Mouse (Mus musculus): ENCODE measurements around the gene Enah. TPM values are rescaled to one million over a fixed set of nuclear protein-coding genes. Genes with fewer than 3 reads are reported as not detected.

The Enah gene
- 0.84 TPM in 1 of 2 replicates, not detected in the other for total RNA-seq (2015; ENCODE audit: low replicate concordance)
- 1.4 and 3.5 TPM in 2 replicates for total RNA-seq (2017; ENCODE audit: low replicate concordance)

- no peak for ATAC-seq (replicated peaks; ENCODE audit: low FRiP score, poor library complexity, severe bottlenecking)
Measured at GRCm38 (mm10) chr1:182019926-182020801, at the start of gene Enah. TSS of gene Enah (minus strand) at chr1:182019990.

- ATAC-seq (replicated peaks; ENCODE audit: low FRiP score, poor library complexity, severe bottlenecking) = no peak
Measured at GRCm38 (mm10) chr1:182068136-182068535, 48.3 kb upstream of the Enah start.

DNA sequence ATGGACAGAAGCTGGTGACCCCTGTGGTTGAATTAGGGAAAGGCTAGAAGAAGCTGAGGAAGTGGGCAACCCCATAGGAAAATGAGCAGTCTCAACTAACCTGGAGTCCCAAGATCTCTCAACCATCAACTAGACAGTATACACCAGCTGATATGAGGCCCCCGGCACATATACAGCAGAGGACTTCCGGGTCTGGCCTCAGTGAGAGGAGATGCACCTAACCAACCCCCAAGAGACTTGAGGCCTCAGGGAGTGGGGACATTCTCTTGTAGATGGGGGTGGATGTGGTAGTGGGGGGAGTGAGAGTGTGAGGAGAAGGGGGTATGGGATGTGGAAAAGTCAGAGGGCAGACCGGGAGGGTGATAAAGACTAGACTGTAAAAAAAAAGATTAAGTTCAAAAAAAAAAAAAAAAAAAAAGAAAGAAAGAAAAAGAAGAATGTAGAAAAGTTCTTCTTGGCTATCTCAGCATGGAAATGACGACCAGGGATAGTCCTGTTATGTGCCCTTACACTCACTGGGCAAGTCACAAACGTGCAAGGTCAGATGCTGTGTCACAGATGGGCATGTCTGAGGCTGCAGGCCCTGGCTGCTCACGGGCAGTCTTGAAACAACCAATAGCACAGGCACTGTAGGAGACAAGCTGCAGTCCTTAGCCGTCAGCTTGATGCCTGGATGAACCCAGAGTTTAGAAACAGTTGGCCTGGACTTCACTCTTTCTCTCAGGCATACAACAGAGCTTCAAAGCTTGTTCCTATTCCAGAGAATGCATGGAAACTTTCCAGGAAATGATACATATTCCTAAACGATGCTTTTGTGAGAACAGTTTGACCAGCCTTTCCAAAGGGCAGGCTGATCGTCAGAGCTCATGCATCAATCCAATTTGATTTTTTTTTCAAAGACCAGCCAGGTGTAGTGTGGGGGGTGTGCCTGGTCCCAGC is 47.0 kb upstream of the Enah start:
- no peak for ATAC-seq (replicated peaks; ENCODE audit: low FRiP score, poor library complexity, severe bottlenecking)

- ATAC-seq (replicated peaks; ENCODE audit: low FRiP score, poor library complexity, severe bottlenecking) = no peak
Measured at GRCm38 (mm10) chr1:182063716-182064115, 43.9 kb upstream of the Enah start.

DNA sequence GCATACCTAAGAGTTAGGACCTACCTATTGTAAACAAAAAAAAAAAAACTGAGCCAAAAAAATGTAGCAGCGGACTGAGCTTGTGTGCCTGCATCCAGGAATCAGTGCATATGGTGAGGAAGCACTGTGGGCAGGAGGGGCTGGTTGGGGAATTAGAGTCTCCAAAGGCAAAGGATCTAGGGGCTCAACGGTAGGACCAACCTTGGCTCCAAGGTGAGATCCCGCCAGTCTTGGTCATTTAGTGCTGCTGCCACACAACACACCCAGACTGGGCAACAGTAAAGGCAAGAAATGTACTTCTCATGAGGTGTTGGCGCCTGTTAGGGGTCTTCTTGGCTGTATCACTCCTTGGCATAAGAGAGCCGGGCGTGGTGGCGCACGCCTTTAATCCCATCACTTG is 43.0 kb upstream of the Enah start:
- no peak for ATAC-seq (replicated peaks; ENCODE audit: low FRiP score, poor library complexity, severe bottlenecking)

DNA sequence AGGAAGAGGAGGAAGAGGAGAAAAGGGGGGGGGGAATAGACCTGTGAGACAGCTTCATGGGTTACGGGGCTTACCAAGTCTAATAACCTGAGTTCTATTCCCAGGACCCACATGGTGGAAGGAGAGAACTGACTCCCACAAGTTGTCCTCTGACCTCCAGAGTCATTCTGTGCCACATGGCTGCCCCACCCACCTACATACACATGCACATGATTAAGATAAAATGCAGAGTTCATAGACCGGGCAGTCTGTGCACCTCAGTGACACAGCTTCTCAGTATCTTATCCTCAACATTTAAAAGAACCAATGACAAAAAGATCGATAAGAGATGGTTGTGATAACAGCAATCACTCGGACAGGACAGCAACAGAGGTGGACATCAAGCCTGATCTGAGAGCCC is 41.4 kb upstream of the Enah start:
- no peak for ATAC-seq (replicated peaks; ENCODE audit: low FRiP score, poor library complexity, severe bottlenecking)

DNA sequence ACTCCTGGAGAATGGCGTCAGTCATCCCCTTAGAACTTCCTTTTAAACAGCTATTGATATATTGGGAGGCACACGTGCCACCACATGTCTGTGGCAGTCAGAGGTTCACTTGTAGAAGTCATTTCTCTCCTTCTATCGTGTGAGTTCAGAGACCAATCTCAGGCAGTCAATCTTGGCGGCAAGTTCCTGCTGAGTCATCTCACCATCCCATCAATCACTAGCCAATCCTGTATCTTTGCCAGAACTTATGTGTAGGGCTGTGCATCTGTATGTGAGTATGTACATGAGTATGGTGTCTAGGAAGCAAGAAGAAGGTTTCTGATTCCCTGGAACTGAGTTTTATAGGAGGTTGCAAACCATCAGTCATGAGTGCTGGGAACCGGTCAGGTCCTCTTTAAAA is 40.0 kb upstream of the Enah start:
- ATAC-seq (replicated peaks; ENCODE audit: low FRiP score, poor library complexity, severe bottlenecking) = no peak

GRCm38 (mm10) chr1:182057998-182058397 is 38.2 kb upstream of the Enah start:
- ATAC-seq (replicated peaks; ENCODE audit: low FRiP score, poor library complexity, severe bottlenecking) = no peak

- ATAC-seq (replicated peaks; ENCODE audit: low FRiP score, poor library complexity, severe bottlenecking) = 0 out of 2 replicates have a peak, but pooled peaks have one; percentile 25
Measured at GRCm38 (mm10) chr1:182055122-182055521, 35.3 kb upstream of the Enah start.

- no peak for ATAC-seq (replicated peaks; ENCODE audit: low FRiP score, poor library complexity, severe bottlenecking)
Measured at GRCm38 (mm10) chr1:182054651-182055050, 34.9 kb upstream of the Enah start.

DNA sequence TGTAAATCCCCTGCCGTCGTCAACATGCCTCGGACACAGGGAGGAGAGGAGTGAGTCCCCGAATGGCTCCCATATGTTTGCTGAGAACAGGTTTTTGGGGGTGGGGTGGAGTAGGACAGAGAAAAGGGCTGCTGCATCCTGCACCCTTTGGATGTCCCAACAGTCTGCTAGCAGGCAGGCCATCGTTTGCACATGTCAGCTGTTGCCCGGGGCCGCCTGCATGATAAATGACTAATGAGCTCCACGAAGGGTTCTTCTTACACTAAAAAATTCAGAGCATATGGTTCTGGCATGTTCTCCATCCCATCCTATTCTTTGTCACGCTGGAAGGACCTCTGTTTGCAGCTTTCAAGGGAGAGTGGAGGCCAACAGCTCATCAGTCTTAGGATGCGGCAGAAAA is 33.2 kb upstream of the Enah start:
- ATAC-seq (replicated peaks; ENCODE audit: low FRiP score, poor library complexity, severe bottlenecking) = no peak

DNA sequence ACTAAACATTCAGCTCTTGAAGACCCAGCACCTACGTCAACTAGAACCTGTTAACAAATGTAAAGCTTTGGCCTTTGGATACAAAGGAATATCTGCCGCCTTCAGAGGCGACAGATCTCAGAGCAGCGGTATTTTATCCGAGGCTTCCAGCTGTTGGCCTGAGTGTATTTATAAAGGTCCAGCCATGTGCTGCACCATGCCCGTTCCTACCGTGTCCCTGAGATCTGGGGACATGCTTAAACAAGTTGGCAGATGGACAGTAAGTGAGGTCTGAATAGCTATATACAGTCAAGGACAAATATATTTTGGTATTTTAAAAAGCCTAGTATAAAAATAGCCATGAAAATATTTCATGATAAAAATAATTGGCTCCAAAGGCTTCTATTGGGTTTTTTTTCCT is 32.6 kb upstream of the Enah start:
- ATAC-seq (replicated peaks; ENCODE audit: low FRiP score, poor library complexity, severe bottlenecking) = no peak

GRCm38 (mm10) chr1:182049813-182050212 is 30.0 kb upstream of the Enah start:
- no peak for ATAC-seq (replicated peaks; ENCODE audit: low FRiP score, poor library complexity, severe bottlenecking)

GRCm38 (mm10) chr1:182048101-182048500 is 28.3 kb upstream of the Enah start:
- ATAC-seq (replicated peaks; ENCODE audit: low FRiP score, poor library complexity, severe bottlenecking) = no peak

- no peak for ATAC-seq (replicated peaks; ENCODE audit: low FRiP score, poor library complexity, severe bottlenecking)
Measured at GRCm38 (mm10) chr1:182047016-182047690, 27.4 kb upstream of the Enah start.

DNA sequence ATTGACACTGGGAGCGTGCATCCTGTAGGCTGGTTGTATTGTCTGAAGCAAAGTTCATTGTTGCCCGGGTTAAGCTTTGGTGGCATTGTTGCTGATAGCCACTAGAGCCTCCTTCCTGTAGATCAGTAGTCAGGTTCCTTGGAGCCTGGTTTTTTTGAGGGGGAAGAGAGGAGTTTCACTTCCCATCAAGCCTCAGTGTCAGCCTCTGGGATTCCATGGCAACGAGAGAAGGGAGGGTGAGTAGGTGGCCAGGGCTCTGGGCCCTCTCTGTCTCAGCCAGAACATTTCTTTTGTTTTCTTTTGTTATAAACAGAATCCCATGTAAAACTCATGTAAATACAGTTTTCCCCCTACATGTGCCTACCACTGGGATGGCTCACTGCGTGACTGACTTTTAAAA is 25.4 kb upstream of the Enah start:
- no peak for ATAC-seq (replicated peaks; ENCODE audit: low FRiP score, poor library complexity, severe bottlenecking)

GRCm38 (mm10) chr1:182040538-182040937 is 20.7 kb upstream of the Enah start:
- no peak for ATAC-seq (replicated peaks; ENCODE audit: low FRiP score, poor library complexity, severe bottlenecking)

- ATAC-seq (replicated peaks; ENCODE audit: low FRiP score, poor library complexity, severe bottlenecking) = no peak
Measured at GRCm38 (mm10) chr1:182031757-182032156, 12.0 kb upstream of the Enah start.

- ATAC-seq (replicated peaks; ENCODE audit: low FRiP score, poor library complexity, severe bottlenecking) = no peak
Measured at GRCm38 (mm10) chr1:182031066-182031465, 11.3 kb upstream of the Enah start.
